ENCODE assay signal across 32 mouse cellular contexts in the genomic region with DNA sequence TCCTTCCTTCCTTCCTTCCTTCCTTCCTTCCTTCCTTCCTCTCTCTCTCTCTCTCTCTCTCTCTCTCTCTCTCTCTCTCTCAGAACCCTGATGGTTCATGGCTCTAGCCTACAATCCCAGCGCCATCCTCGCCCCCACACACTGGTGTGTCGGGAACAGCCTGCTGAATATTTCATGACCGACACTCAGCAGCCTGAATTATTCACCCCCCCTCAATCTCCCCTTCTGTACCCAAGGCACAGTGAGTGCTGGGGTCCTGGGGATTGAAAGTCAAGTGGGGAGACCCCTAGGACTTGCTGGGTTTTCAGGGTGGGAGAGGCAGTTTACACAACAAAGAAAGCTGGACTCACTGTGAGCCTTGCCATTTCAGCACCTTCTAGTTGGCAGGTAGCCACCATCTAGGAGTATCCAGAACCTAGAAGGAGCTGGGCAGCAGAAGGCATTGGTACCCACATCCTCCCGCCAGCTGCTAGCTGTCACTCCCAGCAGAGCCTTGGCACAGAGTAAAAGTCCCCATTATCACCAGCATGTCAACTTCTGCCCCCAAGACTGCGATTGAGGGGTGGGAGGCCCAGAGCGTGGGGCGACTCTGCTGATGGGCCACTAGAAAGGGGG. TPM values are rescaled to one million over a fixed set of nuclear protein-coding genes. Genes with fewer than 3 reads are reported as not detected.
A peak's percentile ranks its signal among the peaks of the same experiment; 100 is the strongest.
DNase-seq lines count a peak whose midpoint lies in the region; ATAC-seq lines count a peak whose summit lies in the region.
"Had no signal": no experiment of that assay in that cellular context is flagged by ENCODE, and none has a peak within 500 bp of the region (broad histone marks: within the 10 kb centered on the region; RNA-seq: fewer than 3 reads in every experiment).

No protein-coding gene starts in this region.

- no peak overlapping the region for H3K27ac ChIP-seq in forebrain, embryonic 13.5 days
- no peak overlapping the region for H3K27ac ChIP-seq in forebrain, embryonic 12.5 days
- H3K27ac ChIP-seq: embryonic facial prominence, embryonic 12.5 days; embryonic facial prominence, embryonic 15.5 days; hindbrain, embryonic 12.5 days; hindbrain, embryonic 15.5 days had no signal

- H3K4me3 ChIP-seq in forebrain, embryonic 13.5 days, result no peak overlapping the region
- H3K4me3 ChIP-seq in forebrain, embryonic 12.5 days (replicated peaks), result no peak overlapping the region
- H3K4me3 ChIP-seq: embryonic facial prominence, embryonic 12.5 days; embryonic facial prominence, embryonic 15.5 days; hindbrain, embryonic 12.5 days; hindbrain, embryonic 15.5 days had no signal

- peak; percentile 34; the same call in 1 of the 2 replicates for ATAC-seq in forebrain, embryonic 13.5 days
- no peak for ATAC-seq in forebrain, embryonic 12.5 days (ENCODE audit: low FRiP score)
- ATAC-seq: activated CD4-positive, CD25-positive, alpha-beta regulatory T cell, adult 4 months had no signal

- H3K36me3 ChIP-seq in forebrain, embryonic 13.5 days (ENCODE audit: poor library complexity, severe bottlenecking), result no peaks in the 10 kb centered on the region
- no peaks in the 10 kb centered on the region for H3K36me3 ChIP-seq in forebrain, embryonic 12.5 days (replicated peaks)
- H3K36me3 ChIP-seq: embryonic facial prominence, embryonic 12.5 days; embryonic facial prominence, embryonic 15.5 days; hindbrain, embryonic 12.5 days; hindbrain, embryonic 15.5 days had no signal

- intact Hi-C loops in left cerebral cortex, postnatal 36 days (cut with DNase I), result no loop called here
- intact Hi-C loops in left cerebral cortex, postnatal 10 days (cut with DNase I), result no loop called here

- H3K9ac ChIP-seq in forebrain, embryonic 13.5 days, result no peak overlapping the region
- no peak overlapping the region for H3K9ac ChIP-seq in forebrain, embryonic 12.5 days
- H3K9ac ChIP-seq: embryonic facial prominence, embryonic 12.5 days; embryonic facial prominence, embryonic 15.5 days; hindbrain, embryonic 12.5 days; hindbrain, embryonic 15.5 days had no signal

- peaks cover 50% of the 10 kb centered on the region for H3K27me3 ChIP-seq in forebrain, embryonic 13.5 days
- H3K27me3 ChIP-seq in forebrain, embryonic 12.5 days, result peaks cover 71% of the 10 kb centered on the region

- H3K4me2 ChIP-seq in forebrain, embryonic 13.5 days, result no peak overlapping the region
- H3K4me2 ChIP-seq in forebrain, embryonic 12.5 days, result no peak overlapping the region
- H3K4me2 ChIP-seq: embryonic facial prominence, embryonic 12.5 days; embryonic facial prominence, embryonic 15.5 days; heart, embryonic 11.5 days; hindbrain, embryonic 12.5 days; hindbrain, embryonic 15.5 days had no signal

- 77% methylated on average over 8 of the region's 8 CpGs for whole genome bisulfite sequencing in forebrain, embryonic 13.5 days
- WGBS in forebrain, embryonic 12.5 days, result 72% methylated on average over 8 of the region's 8 CpGs

- peaks cover 11% of the 10 kb centered on the region for H3K4me1 ChIP-seq in forebrain, embryonic 13.5 days
- peaks cover 6% of the 10 kb centered on the region for H3K4me1 ChIP-seq in forebrain, embryonic 12.5 days

- no peaks in the 10 kb centered on the region for H3K9me3 ChIP-seq in forebrain, embryonic 13.5 days (replicated peaks)
- no peaks in the 10 kb centered on the region for H3K9me3 ChIP-seq in forebrain, embryonic 12.5 days
- H3K9me3 ChIP-seq: embryonic facial prominence, embryonic 12.5 days; embryonic facial prominence, embryonic 15.5 days; hindbrain, embryonic 12.5 days; hindbrain, embryonic 15.5 days had no signal

- peak; percentile 46 to 59 for DNase-seq in frontal cortex, postnatal 36 days (ENCODE audit: low spot score in 2 of 2)
- no peak for DNase-seq in frontal cortex, postnatal 10 days (ENCODE audit: low spot score in 2 of 2)
- DNase-seq in left cerebral cortex, postnatal 36 days (ENCODE audit: low spot score in 2 of 2), result peak; percentile 51 to 55
- DNase-seq in left cerebral cortex, postnatal 10 days (ENCODE audit: extremely low spot score in 1 of 2, low spot score in 2 of 2), result no peak
- DNase-seq in right cerebral cortex, postnatal 25 days, result peak; percentile 20
- no peak for DNase-seq in right cerebral cortex, postnatal 36 days (ENCODE audit: low spot score in 2 of 2)
- DNase-seq: adrenal gland, adult 8-10 months; adrenal gland, postnatal 25 days; cerebellum, adult 11 months; cerebellum, adult 2 months; cerebellum, adult 9-11 months; cerebellum, postnatal 25 days; gastrocnemius, postnatal 14 days; heart, adult 11 months had no signal

RNA-seq across cellular contexts. Expression of a gene that starts 10.5 kb away (rescaled TPM):
- polyA plus RNA-seq in forebrain, embryonic 13.5 days (2015; fragmentation: Nextera tagmentation; extraction: Ambion mirVana), result 0.10 and 0.13 TPM in 2 replicates
- 1.8 and 2.1 TPM in 2 replicates for polyA plus RNA-seq in forebrain, embryonic 12.5 days (2016; fragmentation: Nextera tagmentation; extraction: Ambion mirVana)
- 1 to 10 TPM; 1.4 to 2.0 TPM for total RNA-seq in left cerebral cortex, postnatal 36 days (2021)
- under 1 TPM; 0.32 to 0.41 TPM for total RNA-seq in left cerebral cortex, postnatal 10 days (2021)

RNA-seq across cellular contexts. Expression of a gene that starts 17.0 kb away (rescaled TPM):
- not detected in 2 replicates for polyA plus RNA-seq in forebrain, embryonic 13.5 days (2015; fragmentation: Nextera tagmentation; extraction: Ambion mirVana)
- not detected in 2 replicates for polyA plus RNA-seq in forebrain, embryonic 12.5 days (2016; fragmentation: Nextera tagmentation; extraction: Ambion mirVana)
- not detected for total RNA-seq in left cerebral cortex, postnatal 36 days (2021)
- not detected for total RNA-seq in left cerebral cortex, postnatal 10 days (2021)
- total RNA-seq: adrenal gland, adult 8-10 months; adrenal gland, postnatal 25 days; common myeloid progenitor, adult 5-6 weeks; gastrocnemius, adult 18-20 months; gastrocnemius, postnatal 14 days; gastrocnemius, postnatal 4 days; heart, adult 8-10 months; heart, postnatal 25 days; hematopoietic stem cell, adult 5-6 weeks had no signal
- polyA plus RNA-seq: activated CD4-positive, CD25-positive, alpha-beta regulatory T cell, adult 4 months; cerebellum, adult 2 months; embryonic facial prominence, embryonic 12.5 days; forebrain, embryonic 11.5 days; heart, embryonic 14.5 days; heart, postnatal 0 days; hindbrain, embryonic 15.5 days; intestine, embryonic 14.5 days had no signal

RNA-seq across cellular contexts. Expression of a gene that starts 25.9 kb away (rescaled TPM):
- 0.38 and 0.88 TPM in 2 replicates for polyA plus RNA-seq in forebrain, embryonic 13.5 days (2015; fragmentation: Nextera tagmentation; extraction: Ambion mirVana)
- polyA plus RNA-seq in forebrain, embryonic 12.5 days (2016; fragmentation: Nextera tagmentation; extraction: Ambion mirVana), result 0.66 and 0.76 TPM in 2 replicates
- total RNA-seq in left cerebral cortex, postnatal 36 days (2021), result 10 to 100 TPM in 1 of 2 experiments, 1 to 10 TPM in 1; 8.7 to 10.1 TPM
- 1 to 10 TPM; 3.9 to 4.7 TPM for total RNA-seq in left cerebral cortex, postnatal 10 days (2021)
- total RNA-seq: common myeloid progenitor, adult 5-6 weeks had no signal
- polyA plus RNA-seq: forebrain, embryonic 11.5 days had no signal

RNA-seq across cellular contexts. Expression of a gene that starts 36.3 kb away (rescaled TPM):
- polyA plus RNA-seq in forebrain, embryonic 13.5 days (2015; fragmentation: Nextera tagmentation; extraction: Ambion mirVana), result 126 and 135 TPM in 2 replicates
- 85.9 and 86.7 TPM in 2 replicates for polyA plus RNA-seq in forebrain, embryonic 12.5 days (2016; fragmentation: Nextera tagmentation; extraction: Ambion mirVana)
- total RNA-seq in left cerebral cortex, postnatal 36 days (2021), result 100 to 1,000 TPM; 295 to 323 TPM
- 100 to 1,000 TPM; 415 to 420 TPM for total RNA-seq in left cerebral cortex, postnatal 10 days (2021)

Comparison
In these comparisons a context has a peak if more than half of its experiments do, and no peak if none do; other contexts are left out.
1. DNase-seq: peak in frontal cortex, postnatal 36 days (2 of 2), left cerebral cortex, postnatal 36 days (2 of 2) and right cerebral cortex, postnatal 25 days (single experiment); none in frontal cortex, postnatal 10 days (0 of 2), left cerebral cortex, postnatal 10 days (0 of 2) and right cerebral cortex, postnatal 36 days (0 of 2).